Mouse (Mus musculus) c-Kit-negative CD71-positive TER-119-positive erythroid progenitor cells, embryonic 14.5 days (primary cell): ENCODE results near the gene Terb1.
A peak's percentile ranks its signal among the peaks of the same experiment; 100 is the strongest.

Experiments used
- DNase-seq: peaks from one replicate; pipeline ENCODE4 v3.0.0-alpha.2; 2013; ENCODE audit warnings: low read depth, low spot score

Gene Terb1

GRCm38 (mm10) chr8:104509061-104510006, at the start of gene Terb1:
Gene Terb1 (minus strand): TSS chr8:104509910.
- no peak for DNase-seq

- DNase-seq = no peak
These were observed 47.5 kb upstream of the Terb1 start for GRCm38 (mm10) chr8:104557226-104557625.

- DNase-seq = no peak
These were observed 45.5 kb upstream of the Terb1 start for GRCm38 (mm10) chr8:104555191-104555590.

GRCm38 (mm10) chr8:104543440-104544045, 33.8 kb upstream of the Terb1 start:
- no peak for DNase-seq

- DNase-seq = no peak
These were observed 32.5 kb upstream of the Terb1 start for GRCm38 (mm10) chr8:104542160-104542559.

GRCm38 (mm10) chr8:104541515-104541880, 31.8 kb upstream of the Terb1 start:
- DNase-seq = no peak

GRCm38 (mm10) chr8:104540710-104541514, 31.2 kb upstream of the Terb1 start:
- no peak for DNase-seq

GRCm38 (mm10) chr8:104540238-104540637, 30.5 kb upstream of the Terb1 start:
- no peak for DNase-seq

GRCm38 (mm10) chr8:104539566-104539965, 29.9 kb upstream of the Terb1 start:
- no peak for DNase-seq

GRCm38 (mm10) chr8:104538896-104539295, 29.2 kb upstream of the Terb1 start:
- DNase-seq = no peak

- no peak for DNase-seq
These were observed 26.3 kb upstream of the Terb1 start for GRCm38 (mm10) chr8:104536028-104536427.

GRCm38 (mm10) chr8:104535378-104535777, 25.7 kb upstream of the Terb1 start:
- DNase-seq = peak; percentile 6

GRCm38 (mm10) chr8:104534779-104535141, 25.1 kb upstream of the Terb1 start:
- DNase-seq = no peak

- DNase-seq = peak; percentile 89
These were observed 24.5 kb upstream of the Terb1 start, which contains the start of the genes Nae1 and Car7 for GRCm38 (mm10) chr8:104533971-104534778. Gene Nae1 (minus strand): TSS chr8:104534637. Gene Car7 (plus strand): TSS chr8:104534689.

- no peak for DNase-seq
These were observed 23.8 kb upstream of the Terb1 start for GRCm38 (mm10) chr8:104533551-104533950.

GRCm38 (mm10) chr8:104529671-104530070, 20.0 kb upstream of the Terb1 start:
- no peak for DNase-seq

GRCm38 (mm10) chr8:104517872-104518271, 8.2 kb upstream of the Terb1 start:
- DNase-seq = no peak

- no peak for DNase-seq
These were observed 424 bp upstream of the Terb1 start for GRCm38 (mm10) chr8:104510134-104510533.

GRCm38 (mm10) chr8:104479091-104479490, 30.6 kb downstream of the Terb1 start:
- DNase-seq = no peak

- DNase-seq = no peak
These were observed 37.2 kb downstream of the Terb1 start for GRCm38 (mm10) chr8:104472465-104472864.

GRCm38 (mm10) chr8:104467463-104467862, 42.2 kb downstream of the Terb1 start:
- no peak for DNase-seq
